Mouse (Mus musculus): Measurements from ENCODE around the gene Mier3.

DNA sequence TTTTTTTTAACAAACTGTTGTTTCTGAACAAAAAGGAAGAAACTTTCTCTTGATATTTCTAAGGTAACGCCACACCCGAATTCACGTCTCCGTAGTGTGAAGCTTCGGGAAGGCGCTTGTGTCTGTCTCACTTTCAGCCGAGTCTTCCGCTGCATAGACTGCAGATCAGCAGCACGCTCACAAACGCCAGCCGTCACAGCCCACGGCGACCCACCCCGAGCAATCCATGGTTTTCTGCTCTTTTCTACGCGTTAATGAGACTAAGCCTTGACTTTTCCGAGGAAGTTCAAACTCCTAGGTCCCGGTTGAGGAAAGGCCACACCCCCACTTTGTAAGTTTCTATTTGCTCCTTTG lies 44.0 kb downstream of the Mier3 start:
- no peak for TF ChIP-seq CTCF (IDR thresholded peaks at IDR 0.05; ENCODE audit: low read depth, low read length)
- no peak for TF ChIP-seq GATA1 (IDR thresholded peaks at IDR 0.05; ENCODE audit: borderline replicate concordance, low read length)
- no peak for TF ChIP-seq TAL1 (conservative IDR thresholded peaks at IDR 0.05; ENCODE audit: low read depth, low read length)
- TF ChIP-seq GATA2 (IDR thresholded peaks at IDR 0.05; ENCODE audit: borderline replicate concordance, low read depth, low read length): no peak
- TF ChIP-seq POLR2AphosphoS5 (IDR thresholded peaks at IDR 0.05; ENCODE audit: insufficient replicate concordance, low read depth, low read length): no peak

Data from G1E (cell line).